Mouse (Mus musculus): Measurements from ENCODE around the gene Ccdc60. TPM values are rescaled to one million over a fixed set of nuclear protein-coding genes. Genes with fewer than 3 reads are reported as not detected.

Ccdc60 gene
- total and polyA plus RNA-seq, 2 experiments from 2014 or later, result 0.11 TPM; not detected in 1

GRCm38 (mm10) chr5:116271511-116272227 is 17.1 kb downstream of the Ccdc60 start:
- 13% methylated on average over 17 of the region's 17 CpGs for WGBS
- Histone ChIP-seq H3K9ac (replicated peaks; ENCODE audit: low read depth, low read length) (no peak overlapping the region; the same call in 1 of the 2 replicates), H3K9me3 (replicated peaks; ENCODE audit: control insufficient read depth, low read length) (no peaks in the 10 kb centered on the region), H3K4me3 (ENCODE audit: low read depth, low read length) (peak overlapping the region; percentile 37), H3K4me2 (ENCODE audit: low read depth, low read length) (peak overlapping the region; percentile 55), H3K4me1 (ENCODE audit: control insufficient read depth, insufficient read depth) (0 out of 2 replicates have a peak, but pooled peaks cover 7% of the 10 kb centered on the region), H3K36me3 (replicated peaks; ENCODE audit: control insufficient read depth, insufficient read depth, low read length) (no peaks in the 10 kb centered on the region), H3K27ac (ENCODE audit: low read depth) (no peak overlapping the region), H3K27me3 (ENCODE audit: control insufficient read depth, insufficient read depth, low read length) (no peaks in the 10 kb centered on the region)
- ATAC-seq (ENCODE audit: insufficient read depth, low read depth), result peak; percentile 79
- DNase-seq (ENCODE audit: low spot score), result peak; percentile 42
- no peak for TF ChIP-seq CTCF (IDR thresholded peaks at IDR 0.05; ENCODE audit: low read depth)
- no peak for TF ChIP-seq EP300 (IDR thresholded peaks at IDR 0.05; ENCODE audit: low read depth)

GRCm38 (mm10) chr5:116269212-116270145 is 19.3 kb downstream of the Ccdc60 start:
- Histone ChIP-seq H3K36me3 (replicated peaks; ENCODE audit: control insufficient read depth, insufficient read depth, low read length) (no peaks in the 10 kb centered on the region), H3K4me1 (ENCODE audit: control insufficient read depth, insufficient read depth) (0 out of 2 replicates have a peak, but pooled peaks cover 7% of the 10 kb centered on the region), H3K27ac (ENCODE audit: low read depth) (no peak overlapping the region), H3K27me3 (ENCODE audit: control insufficient read depth, insufficient read depth, low read length) (no peaks in the 10 kb centered on the region), H3K9me3 (replicated peaks; ENCODE audit: control insufficient read depth, low read length) (no peaks in the 10 kb centered on the region), H3K9ac (replicated peaks; ENCODE audit: low read depth, low read length) (no peak overlapping the region), H3K4me2 (ENCODE audit: low read depth, low read length) (no peak overlapping the region), H3K4me3 (ENCODE audit: low read depth, low read length) (no peak overlapping the region)
- TF ChIP-seq EP300 (IDR thresholded peaks at IDR 0.05; ENCODE audit: low read depth) (no peak), CTCF (IDR thresholded peaks at IDR 0.05; ENCODE audit: low read depth) (no peak)
- DNase-seq (ENCODE audit: low spot score) (no peak), ATAC-seq (ENCODE audit: insufficient read depth, low read depth) (no peak)
- WGBS, result 83% methylated on average over 17 of the region's 17 CpGs

GRCm38 (mm10) chr5:116262689-116263088 is 26.1 kb downstream of the Ccdc60 start:
- TF ChIP-seq EP300 (IDR thresholded peaks at IDR 0.05; ENCODE audit: low read depth) (no peak), CTCF (IDR thresholded peaks at IDR 0.05; ENCODE audit: low read depth) (no peak)
- Histone ChIP-seq H3K4me1 (ENCODE audit: control insufficient read depth, insufficient read depth) (no peaks in the 10 kb centered on the region), H3K27me3 (ENCODE audit: control insufficient read depth, insufficient read depth, low read length) (no peaks in the 10 kb centered on the region), H3K9ac (replicated peaks; ENCODE audit: low read depth, low read length) (no peak overlapping the region), H3K4me2 (ENCODE audit: low read depth, low read length) (no peak overlapping the region), H3K36me3 (replicated peaks; ENCODE audit: control insufficient read depth, insufficient read depth, low read length) (no peaks in the 10 kb centered on the region), H3K4me3 (ENCODE audit: low read depth, low read length) (no peak overlapping the region), H3K9me3 (replicated peaks; ENCODE audit: control insufficient read depth, low read length) (no peaks in the 10 kb centered on the region), H3K27ac (ENCODE audit: low read depth) (no peak overlapping the region)
- ATAC-seq (ENCODE audit: insufficient read depth, low read depth) (no peak), DNase-seq (ENCODE audit: low spot score) (no peak)
- 88% methylated on average over 2 of the region's 2 CpGs for WGBS

- DNase-seq (ENCODE audit: low spot score) (no peak), ATAC-seq (ENCODE audit: insufficient read depth, low read depth) (no peak)
- Histone ChIP-seq H3K9ac (replicated peaks; ENCODE audit: low read depth, low read length) (no peak overlapping the region), H3K4me2 (ENCODE audit: low read depth, low read length) (no peak overlapping the region), H3K27ac (ENCODE audit: low read depth) (no peak overlapping the region), H3K27me3 (ENCODE audit: control insufficient read depth, insufficient read depth, low read length) (no peaks in the 10 kb centered on the region), H3K9me3 (replicated peaks; ENCODE audit: control insufficient read depth, low read length) (no peaks in the 10 kb centered on the region), H3K4me1 (ENCODE audit: control insufficient read depth, insufficient read depth) (no peaks in the 10 kb centered on the region), H3K36me3 (replicated peaks; ENCODE audit: control insufficient read depth, insufficient read depth, low read length) (no peaks in the 10 kb centered on the region), H3K4me3 (ENCODE audit: low read depth, low read length) (no peak overlapping the region)
- 84% methylated on average over 5 of the region's 5 CpGs for WGBS
- TF ChIP-seq CTCF (IDR thresholded peaks at IDR 0.05; ENCODE audit: low read depth) (no peak), EP300 (IDR thresholded peaks at IDR 0.05; ENCODE audit: low read depth) (no peak)
Measured at GRCm38 (mm10) chr5:116261944-116262343, 26.8 kb downstream of the Ccdc60 start.

- ATAC-seq (ENCODE audit: insufficient read depth, low read depth) (no peak), DNase-seq (ENCODE audit: low spot score) (no peak)
- Histone ChIP-seq H3K9me3 (replicated peaks; ENCODE audit: control insufficient read depth, low read length) (no peaks in the 10 kb centered on the region), H3K4me3 (ENCODE audit: low read depth, low read length) (no peak overlapping the region), H3K27me3 (ENCODE audit: control insufficient read depth, insufficient read depth, low read length) (no peaks in the 10 kb centered on the region), H3K4me2 (ENCODE audit: low read depth, low read length) (no peak overlapping the region), H3K36me3 (replicated peaks; ENCODE audit: control insufficient read depth, insufficient read depth, low read length) (no peaks in the 10 kb centered on the region), H3K4me1 (ENCODE audit: control insufficient read depth, insufficient read depth) (no peaks in the 10 kb centered on the region), H3K9ac (replicated peaks; ENCODE audit: low read depth, low read length) (no peak overlapping the region), H3K27ac (ENCODE audit: low read depth) (no peak overlapping the region)
- WGBS, result 76% methylated on average over 5 of the region's 5 CpGs
- TF ChIP-seq CTCF (IDR thresholded peaks at IDR 0.05; ENCODE audit: low read depth), result no peak
Measured at GRCm38 (mm10) chr5:116260356-116260755, 28.4 kb downstream of the Ccdc60 start.

All from heart, postnatal 0 days (tissue).